Mouse (Mus musculus) granulocyte monocyte progenitor cell, adult 5-6 weeks (primary cell): ENCODE data around the gene Nup88. TPM values are rescaled to one million over a fixed set of nuclear protein-coding genes. Genes with fewer than 3 reads are reported as not detected.

Source experiments
- ATAC-seq: replicated peaks from 2 replicates; pipeline ENCODE4 v1.8.0; 2016; ENCODE audit warnings: mild to moderate bottlenecking, moderate TSS enrichment, inconsistent platforms; ENCODE audit not compliant: poor library complexity, severe bottlenecking
- total RNA-seq, 2 experiments: library from RNA; stranded (forward) in 1 of 2; stranded (reverse) in 1 of 2; fragments of 200-712, 200-1000 nt in 1 of 2; fragments of >200 nt in 1 of 2; fragmentation: Nextera tagmentation in 1 of 2; gene quantifications; 2 replicates each; pipeline ENCODE4 v1.2.3; 2014 to 2017

Gene Nup88
- total RNA-seq (2014; fragmentation: Nextera tagmentation) (102 and 108 TPM in 2 replicates), total RNA-seq (2017) (155 and 164 TPM in 2 replicates)

DNA sequence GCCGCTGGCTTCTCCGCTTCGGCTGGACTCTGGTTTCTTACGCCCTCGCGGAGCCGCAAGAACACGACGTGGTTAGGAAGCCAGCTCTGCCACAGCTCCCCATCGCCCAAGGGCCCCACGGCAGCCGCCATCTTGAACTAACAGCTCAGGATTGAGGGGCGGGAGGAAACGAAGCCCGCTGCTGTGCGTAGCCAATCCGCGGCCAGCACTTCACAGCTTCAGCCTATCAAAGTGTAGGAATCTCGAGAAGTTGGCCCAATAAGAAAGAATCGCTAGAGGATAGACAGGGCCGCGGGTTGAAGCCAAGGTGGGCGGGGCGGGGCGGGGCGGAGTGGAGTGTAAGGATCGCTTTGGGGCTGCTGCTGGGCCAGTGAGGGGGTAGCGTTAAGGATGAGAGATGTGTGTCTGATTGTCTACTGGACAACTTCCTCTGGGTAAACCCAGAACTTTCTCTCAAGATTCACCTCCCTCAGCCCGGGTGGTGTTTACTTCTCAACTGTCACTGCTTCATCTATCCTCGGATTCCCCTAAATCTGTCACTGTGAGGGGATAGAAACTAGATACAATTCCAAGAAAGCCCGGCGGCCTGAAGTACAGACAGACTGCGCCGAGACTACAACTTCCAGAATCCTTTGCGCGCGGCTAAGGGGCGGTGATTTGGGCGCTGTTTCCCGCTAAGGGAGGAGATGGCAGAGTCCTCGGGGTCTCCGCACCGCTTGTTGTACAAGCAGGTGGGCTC, at the start of gene Nup88, which contains the start of gene Rpain:
TSS of gene Nup88 (minus strand) at position 153 of the 739 bp plus-strand sequence.
TSS of gene Rpain (plus strand) at position 393 of the 739 bp plus-strand sequence.
- peak; percentile 83 for ATAC-seq

DNA sequence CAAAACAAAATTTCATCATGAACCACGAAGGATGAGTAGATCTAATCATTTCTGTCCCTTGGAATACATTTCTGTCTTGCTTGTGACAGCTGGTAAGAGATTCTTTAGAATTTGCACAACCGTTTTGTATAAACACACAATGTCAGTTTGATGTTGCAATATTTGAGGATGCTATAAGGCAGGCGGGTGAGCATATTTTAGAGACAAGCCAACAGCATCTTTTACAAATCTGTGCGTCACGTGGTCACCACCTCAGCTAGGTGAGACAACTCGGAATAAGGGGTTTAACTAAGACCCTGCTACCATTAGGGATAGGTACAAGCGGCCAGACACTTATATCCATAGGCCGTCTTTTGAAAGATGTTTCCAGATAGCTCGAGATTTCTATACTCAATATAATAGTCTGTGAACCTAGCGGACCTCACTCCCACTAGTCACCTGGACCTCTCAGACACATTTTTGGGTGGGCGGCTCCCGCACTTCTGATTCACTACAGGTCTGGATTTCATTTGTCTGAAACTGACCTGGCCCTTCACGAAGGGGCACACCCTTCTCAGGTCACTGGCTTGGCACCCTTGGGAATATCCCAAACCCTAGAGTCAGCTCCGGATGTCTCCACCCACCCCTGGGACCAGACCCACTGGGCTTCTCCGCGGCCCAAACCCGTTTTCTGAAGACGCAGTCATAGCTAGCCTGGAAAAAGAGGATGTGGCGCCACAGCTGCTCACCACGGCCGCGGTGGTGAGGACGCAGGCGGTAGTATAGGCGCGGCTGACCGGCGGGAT, 48.8 kb upstream of the Nup88 start:
- no peak for ATAC-seq

DNA sequence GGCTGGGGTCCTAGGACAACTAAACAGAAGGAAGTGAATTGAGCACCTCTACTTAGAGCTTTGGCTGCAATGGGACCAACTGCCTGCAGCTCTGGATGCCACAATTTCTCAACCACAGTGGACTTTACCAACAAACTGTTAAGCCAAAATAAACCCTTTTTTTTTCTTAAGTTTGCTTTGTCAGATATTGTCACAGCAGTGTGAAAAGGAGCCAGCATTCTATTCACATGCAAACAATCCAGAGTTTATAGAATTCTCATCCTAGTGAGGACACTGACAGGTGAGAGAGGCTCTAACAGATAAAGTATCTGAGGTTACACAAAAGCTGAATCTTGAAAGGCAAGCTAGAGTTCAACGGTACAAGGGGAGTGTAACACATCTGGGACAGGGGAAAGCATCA, 47.3 kb upstream of the Nup88 start:
- ATAC-seq: no peak

DNA sequence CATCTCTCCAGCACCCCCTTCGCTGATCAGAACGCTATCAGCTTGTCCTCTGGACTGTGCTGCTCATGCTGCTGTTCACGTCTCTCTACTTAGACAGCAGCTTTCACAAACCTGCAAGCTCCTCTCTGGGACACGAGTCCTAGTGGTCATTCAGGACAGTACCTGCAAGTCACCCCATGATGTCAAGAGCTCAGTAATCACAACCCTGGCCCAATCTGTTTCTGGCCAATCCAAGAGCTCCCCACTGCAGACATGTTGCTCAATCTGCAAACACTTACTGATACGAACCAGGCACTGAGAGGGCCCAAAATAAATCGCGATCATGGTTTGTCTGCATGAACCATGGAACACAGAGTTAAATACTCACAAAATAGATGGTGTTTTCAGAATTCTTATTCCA, 43.0 kb upstream of the Nup88 start:
- ATAC-seq: no peak

DNA sequence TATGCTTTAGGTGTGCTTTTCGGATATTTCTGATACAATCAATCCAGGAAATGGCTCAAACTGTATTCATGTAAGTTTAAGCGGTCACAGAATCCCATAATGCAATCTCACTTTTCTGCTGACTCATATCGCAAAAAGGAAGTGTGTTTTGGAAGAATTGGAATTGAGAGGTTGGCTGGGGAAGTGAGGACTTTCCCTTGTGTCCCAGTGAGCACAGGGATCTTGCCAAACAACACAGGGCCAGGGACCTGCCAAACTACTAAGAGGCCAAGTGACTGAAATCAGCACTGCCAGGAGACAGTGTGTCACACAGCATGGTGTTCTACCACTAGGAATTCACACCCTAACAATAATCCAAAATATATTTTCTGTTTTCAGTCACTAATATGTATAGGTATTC, 38.5 kb upstream of the Nup88 start:
- ATAC-seq: peak; percentile 33

DNA sequence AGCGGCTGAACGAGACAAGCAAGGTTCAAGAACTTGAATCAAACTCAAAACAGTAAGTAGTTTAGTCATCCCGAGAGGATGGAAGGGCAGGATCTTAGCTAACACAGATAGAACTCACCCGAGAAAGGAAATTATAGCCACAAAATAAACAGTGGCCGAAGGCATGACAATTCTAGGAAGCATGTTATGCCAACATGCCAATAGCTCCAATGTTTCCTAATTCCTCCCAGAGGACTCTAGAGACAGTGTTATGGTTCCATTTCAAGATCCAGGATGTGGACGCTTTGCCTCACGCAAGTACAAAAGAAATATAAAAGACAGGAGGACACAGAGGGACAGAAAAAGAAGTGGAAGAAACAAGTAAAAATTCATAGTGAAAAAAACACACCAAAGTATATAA, 38.1 kb upstream of the Nup88 start:
- ATAC-seq: no peak

DNA sequence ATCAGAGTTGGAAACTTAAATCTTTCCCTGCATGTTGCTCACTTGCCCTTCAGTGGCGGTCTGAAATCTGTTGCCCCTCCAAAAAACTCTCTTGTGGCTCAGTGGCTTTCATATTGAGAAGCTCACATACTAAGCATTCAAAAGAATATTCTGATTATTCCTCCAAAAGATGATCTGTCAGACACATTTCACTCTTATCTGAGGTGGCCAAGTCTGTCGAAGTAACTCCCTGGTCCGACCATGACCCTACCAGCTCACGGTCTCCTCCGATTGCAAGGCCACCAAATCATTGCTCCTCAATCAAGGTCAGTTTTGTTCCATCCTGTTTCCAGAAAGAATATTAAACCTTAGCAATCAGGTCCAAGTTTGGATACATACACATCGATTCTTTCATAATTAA, 37.3 kb upstream of the Nup88 start:
- ATAC-seq: no peak

DNA sequence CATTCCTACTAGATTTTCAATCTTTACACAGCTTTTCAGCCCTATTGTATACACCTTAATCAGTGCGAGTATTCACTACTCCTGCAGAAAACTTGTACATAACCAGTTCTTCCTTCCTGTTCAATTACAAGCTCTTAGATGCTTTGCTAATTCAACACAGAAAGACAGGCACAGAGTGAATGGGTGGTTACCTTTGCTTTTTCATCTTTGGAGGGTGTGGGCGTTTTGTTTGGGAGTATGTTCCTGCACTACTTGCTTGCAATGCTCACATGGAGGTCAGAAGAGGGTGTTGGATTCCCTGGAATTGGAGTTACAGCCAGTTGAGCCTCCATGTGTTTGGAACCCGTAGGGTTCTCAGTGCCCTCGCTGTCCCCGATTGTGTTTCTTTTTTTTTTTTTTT, 35.3 kb upstream of the Nup88 start:
- ATAC-seq: no peak

DNA sequence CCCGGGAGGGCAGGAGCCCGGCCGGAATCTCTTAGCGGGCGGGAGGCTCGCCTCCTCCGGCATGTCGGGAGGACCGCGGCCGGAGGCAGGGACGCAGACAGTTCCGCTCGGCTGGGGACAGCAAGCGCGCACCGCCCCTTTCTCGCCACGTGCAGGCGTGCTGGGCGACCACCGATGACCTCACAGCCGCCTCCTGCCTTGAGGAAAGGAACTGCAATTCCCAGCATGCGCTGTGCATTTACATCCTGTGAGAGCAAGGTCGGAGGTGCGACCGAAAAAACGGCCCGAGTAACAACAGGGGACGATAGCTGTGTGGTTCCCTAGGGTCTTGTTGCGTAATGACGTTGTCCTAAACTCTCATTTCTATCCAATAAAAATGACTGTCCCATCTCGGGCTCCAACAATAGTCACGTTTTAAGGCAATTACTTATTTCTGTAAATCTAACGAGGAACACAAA, 34.6 kb upstream of the Nup88 start, which contains the start of gene Dhx33:
TSS of gene Dhx33 (minus strand) at position 122 of the 458 bp plus-strand sequence.
- peak; percentile 97 for ATAC-seq

DNA sequence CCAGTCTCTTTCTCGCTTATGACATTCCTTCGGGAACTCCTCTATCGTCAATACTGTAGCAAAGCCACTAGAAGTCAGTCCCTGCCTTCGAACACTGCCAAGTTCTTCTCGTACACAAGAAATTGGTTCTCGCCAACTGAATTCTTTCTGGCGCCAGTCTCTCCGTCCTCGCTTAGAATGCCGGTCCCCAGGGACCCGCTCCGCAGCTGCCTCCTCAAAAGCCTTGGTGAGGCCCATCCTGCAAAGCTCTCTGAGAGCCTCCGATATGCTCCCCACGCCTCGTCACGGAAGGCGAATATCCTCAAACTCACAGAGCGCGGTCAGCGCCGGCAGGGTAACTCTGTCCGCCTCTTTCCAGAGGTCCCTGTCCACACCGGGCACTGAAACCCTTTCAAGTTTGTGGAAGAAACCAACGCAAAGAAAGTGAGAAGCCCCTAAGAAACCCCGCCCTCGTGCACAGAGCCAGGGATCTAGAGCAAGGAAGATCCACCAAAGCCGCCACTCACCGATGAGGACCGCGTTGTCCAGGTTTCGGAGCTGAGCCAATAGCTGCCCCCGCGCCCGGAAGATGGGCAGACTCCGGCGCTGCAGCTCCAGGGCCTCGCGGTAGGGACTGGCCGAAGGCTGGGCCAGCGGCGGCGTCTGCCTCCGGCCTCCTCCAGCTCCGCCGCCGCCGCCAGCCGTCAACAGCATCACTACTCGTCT, 34.0 kb upstream of the Nup88 start:
- peak; percentile 65 for ATAC-seq

DNA sequence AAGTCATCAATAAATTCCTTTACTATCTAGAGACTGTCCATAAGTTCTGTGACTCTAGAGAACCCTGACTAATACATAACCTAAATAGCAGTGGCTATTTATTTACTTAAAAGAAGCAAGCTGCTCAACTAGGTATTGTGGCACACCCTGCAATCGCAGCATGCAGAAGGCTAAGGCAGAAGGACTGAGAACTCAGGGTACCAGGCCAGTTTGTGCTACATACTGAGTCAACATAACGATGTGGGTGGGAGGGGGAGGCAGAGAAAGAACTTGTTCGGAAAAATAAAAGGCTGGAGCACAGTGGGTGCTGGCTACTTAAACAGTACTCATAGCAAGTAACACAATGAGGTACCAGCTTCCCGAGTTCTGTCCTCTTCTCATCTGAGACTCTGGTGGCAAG, 31.4 kb upstream of the Nup88 start:
- no peak for ATAC-seq

DNA sequence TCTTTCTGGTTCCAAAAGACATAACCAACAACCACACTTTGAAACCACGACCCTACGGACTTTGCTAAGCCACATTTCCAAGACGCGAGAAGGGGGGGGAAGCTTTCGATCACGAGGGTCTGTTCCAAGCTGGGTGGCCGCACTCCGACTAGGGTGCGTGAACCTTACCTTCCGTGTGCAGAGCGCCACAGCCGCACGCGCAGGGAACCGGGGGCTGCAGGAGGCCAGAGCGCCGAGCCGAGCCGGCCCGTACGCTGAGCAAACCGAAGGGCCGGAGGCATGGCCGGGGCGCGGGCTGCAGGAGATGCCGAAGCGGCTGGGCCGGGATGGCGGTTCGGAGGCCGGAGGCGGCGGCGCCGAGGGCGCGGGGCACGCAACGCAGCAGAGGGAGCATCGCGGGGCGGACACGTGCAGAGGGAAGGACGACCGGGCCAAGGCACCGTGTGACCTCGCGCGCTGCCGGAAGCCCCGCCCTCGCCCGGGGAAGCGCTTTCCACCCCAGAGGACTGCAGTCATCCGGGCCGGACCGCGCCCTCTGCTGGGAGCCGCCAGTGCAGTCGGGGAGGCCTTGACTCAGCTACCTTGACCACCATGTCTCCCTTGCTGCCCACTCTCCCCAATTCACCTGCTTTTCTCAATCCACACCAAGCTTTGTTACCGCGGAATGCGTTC, 12.9 kb upstream of the Nup88 start, which contains the start of gene C1qbp:
TSS of gene C1qbp (minus strand) at position 470 of the 672 bp plus-strand sequence.
- peak; percentile 97 for ATAC-seq

DNA sequence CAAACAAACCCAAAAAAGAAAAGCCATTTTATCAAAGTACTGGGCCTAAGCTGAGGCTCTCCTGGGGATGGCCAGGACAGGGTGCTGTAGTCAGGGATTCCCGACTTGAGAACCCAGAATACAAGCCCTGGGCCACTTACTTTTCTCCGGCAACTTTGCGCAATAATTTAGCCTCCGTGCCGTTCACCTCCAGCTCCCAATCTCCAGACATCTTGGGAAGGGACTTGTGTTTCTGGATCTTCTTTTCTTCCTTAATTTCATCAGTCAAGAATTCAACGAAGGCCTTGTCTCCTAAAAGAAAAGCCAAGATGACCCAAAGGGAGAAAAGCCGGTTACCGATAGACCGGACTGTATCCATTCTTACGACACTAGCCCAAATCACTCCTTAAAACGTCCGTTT, 12.3 kb upstream of the Nup88 start:
- ATAC-seq: no peak

DNA sequence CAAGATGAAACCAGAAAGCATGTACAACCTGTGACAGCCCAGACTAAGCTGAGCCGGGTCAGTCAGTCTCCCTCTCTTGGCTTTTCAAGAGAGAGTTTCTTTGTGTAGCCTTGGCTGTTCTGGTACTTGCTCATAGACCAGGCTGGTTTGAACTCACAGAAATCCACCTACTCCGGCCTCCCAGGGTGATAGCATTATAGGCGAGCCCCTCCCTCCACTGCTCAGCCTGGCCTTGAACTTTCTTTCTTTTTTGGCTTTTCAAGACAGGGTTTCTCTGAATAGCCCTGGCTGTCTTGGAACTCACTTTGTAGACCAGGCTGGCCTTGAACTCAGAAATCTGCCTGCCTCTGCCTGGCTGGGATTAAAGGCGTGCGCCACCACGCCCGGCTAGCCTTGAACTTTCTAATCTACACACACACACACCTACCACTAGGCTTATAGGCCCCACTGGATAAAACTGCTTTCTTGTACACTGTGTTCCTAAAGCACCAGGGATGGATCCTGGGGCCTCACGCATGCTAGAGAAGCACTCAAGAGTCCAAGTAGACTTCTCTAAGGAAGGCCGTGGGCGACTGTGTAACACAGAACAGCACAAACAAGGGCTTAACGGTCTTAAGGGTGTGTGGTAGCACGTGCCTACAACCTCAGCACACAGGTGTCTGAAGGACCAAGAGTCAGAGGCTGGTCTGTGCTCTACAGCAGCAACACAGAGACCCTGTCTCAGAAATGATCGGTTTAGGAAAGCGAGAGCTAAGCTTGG, 11.2 kb upstream of the Nup88 start:
- ATAC-seq: no peak

DNA sequence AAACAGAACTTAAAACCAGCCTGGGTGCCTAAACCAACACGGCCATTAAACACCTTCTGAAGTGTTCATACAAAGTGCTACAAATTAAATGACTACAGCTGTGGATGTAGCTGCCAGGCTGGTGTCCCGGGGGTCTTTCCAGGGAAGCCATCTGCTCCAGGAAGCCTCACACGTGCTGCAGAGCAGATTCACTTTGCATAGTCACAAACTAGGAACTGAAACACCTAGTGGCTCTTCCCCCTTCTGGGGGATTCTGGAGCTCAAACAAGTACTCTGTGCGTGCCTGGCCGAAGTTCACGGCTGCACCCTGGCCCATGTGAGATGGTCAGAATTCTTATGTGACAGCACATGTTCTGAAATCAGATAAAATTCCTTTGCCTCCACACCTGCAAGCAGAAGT, 10.5 kb upstream of the Nup88 start:
- peak; percentile 36 for ATAC-seq

DNA sequence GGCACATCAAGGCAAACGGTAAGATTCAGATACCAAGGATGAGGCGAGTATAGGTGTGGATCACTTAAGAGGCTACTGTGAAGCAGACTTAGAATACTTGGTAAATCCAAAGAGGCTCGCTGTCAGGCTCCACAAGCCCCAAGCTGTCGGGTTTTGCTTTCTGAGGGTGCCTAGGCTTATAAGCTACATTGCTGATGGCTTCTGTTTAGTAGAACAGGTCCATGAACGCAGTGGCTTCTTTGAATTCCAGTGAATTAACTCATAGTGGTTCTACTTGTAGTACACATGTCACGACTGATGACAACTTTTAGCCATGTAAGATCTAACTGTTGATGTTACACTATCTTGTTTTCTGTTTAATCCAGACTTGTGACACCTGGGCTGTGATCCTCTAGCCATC, 7.5 kb upstream of the Nup88 start:
- ATAC-seq: no peak

DNA sequence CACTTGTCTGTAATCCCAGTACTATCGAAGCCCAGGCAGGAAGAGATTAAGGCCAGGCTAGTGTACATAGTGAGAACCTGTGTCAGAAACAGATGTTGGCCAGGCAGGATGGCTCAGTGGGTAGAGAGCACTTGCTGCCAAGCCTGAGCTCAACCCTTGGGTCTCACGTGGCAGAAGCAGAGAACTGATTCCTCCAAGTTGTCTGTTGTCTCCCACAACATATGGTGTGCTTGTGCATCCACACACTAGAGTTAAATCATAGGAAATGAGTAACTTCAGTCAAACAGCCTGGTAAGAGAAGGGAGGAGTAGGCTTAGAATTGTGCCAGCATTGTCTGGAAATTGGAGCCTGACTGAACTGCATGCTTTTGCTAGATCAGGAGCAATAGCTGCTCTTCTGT, 5.4 kb upstream of the Nup88 start:
- no peak for ATAC-seq

DNA sequence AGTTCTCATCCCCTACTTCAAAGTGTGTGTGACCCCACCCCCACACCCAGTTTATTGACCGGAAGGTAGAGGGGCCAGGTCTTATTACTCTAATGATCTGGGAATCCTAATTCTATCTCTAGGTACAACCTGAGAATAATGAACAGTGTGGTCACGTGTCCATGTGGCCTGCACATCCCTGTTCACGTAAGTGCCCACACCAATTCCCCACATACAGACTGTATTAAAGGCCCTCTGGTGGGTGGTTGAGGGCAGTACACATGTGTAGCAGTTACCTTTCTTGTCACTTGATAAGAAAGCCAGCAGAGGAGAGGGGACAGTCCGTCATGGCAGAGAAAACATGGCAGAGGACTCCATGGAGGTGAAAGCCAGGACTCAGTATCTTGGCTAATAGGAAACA, 4.2 kb upstream of the Nup88 start:
- ATAC-seq: no peak

DNA sequence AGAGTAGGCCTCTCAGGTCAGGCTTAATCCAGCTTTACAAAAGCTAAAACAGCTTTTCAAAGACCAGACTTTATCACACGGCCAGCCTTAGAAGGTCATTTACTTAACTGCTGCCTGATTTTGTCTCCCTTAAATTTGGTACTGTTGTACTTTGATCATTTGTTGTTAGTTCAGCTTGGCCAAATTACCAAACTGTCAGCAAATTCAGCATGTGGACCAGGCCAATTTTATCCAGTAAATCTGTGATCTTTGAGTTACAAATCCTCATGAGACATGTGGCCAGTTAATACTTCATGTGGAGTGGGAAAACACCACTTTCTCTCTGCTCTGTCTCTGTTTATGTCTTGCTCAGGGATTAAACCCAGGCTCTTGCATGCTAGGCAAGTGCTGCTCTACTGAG, 2.8 kb upstream of the Nup88 start:
- ATAC-seq: no peak
